Mouse (Mus musculus) megakaryocyte-erythroid progenitor cell, adult 5-6 weeks (primary cell): Measurements from ENCODE around the gene Gm12184. TPM values are rescaled to one million over a fixed set of nuclear protein-coding genes. Genes with fewer than 3 reads are reported as not detected.
A peak's percentile ranks its signal among the peaks of the same experiment; 100 is the strongest.

ENCODE experiments used
- ATAC-seq: replicated peaks from 2 replicates; pipeline ENCODE4 v1.8.0; 2016; ENCODE audit warnings: mild to moderate bottlenecking, inconsistent platforms; ENCODE audit not compliant: severe bottlenecking, poor library complexity, low FRiP score, low TSS enrichment
- total RNA-seq, 2 experiments: library from RNA; stranded (forward) in 1 of 2; stranded (reverse) in 1 of 2; fragments of 200-1000, 215-1000 nt in 1 of 2; fragments of >200 nt in 1 of 2; fragmentation: Nextera tagmentation in 1 of 2; gene quantifications; 2 replicates each; pipeline ENCODE4 v1.2.3; 2014 to 2017

Gm12184 gene
- total RNA-seq, 2 experiments from 2014 or later: 6.7 to 10.6 TPM

DNA sequence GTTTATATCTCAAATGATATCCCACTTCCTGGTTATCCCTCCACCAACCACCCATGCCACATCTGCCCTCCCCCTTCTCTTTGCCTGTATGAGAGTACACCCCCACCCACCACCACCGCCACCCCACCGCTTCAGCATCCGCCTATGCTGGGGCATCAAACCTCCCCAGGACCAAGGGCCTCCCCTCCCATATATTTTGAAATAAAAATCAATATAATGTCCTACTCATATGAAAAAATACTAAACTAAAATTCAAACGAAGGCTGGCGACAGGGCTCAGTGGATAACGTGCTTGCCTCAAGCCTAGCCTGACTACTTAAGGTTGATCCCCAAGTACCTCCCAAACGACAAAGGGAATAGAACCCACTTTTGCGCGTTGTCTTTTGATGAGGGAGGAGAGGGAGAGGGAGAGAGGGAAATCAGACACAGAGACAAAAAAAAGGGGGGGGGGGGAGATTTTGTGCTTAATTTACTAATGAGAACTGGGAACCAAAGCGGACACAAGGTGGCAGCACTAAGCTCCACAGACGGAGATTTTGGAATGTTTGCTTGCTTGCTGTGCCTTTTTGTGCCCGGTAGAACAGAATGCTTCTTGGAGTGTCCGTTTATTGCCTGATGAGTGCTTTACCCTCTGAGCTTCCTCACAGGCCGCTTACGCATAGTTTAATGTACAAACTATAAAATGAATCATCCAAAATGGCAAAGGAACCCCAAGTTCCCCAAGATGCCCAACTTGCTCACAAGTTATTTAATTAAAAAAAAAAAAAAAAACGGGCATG is 38.0 kb downstream of the Gm12184 start:
- peak; percentile 42 for ATAC-seq

DNA sequence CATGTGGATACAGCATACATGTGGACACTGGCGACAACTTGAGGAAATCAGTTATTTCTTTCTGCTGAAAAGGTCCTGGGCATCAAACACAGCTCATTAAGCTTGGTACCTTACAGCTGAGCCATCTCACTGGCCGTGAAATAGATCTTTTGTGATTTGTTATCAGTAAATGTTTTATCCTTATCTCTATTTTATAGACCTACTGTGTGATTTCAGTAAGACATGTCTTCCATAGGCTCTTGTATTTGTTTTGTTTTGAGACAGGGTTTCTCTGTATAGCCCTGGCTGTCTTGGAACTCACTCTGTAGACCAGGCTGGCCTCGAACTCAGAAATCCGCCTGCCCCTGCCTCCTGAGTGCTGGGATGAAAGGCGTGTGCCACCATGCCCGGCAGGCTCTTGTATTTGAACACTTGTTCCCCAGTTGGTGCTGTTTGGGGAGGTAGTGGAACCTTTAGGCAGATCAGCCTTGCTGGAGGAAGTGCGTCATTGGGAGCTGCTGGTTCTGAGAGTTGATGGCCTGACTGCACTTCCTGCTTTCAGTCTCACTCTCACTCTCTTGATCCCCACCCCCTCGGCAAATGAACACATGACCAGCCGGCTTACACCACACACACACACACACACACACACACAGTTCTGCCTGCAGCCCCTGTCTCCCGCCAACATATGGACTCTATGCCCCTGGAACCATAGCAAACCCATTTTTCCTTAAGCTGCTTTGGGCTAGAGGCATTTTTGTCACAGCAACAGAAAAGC is 38.8 kb downstream of the Gm12184 start:
- ATAC-seq: peak; percentile 83

DNA sequence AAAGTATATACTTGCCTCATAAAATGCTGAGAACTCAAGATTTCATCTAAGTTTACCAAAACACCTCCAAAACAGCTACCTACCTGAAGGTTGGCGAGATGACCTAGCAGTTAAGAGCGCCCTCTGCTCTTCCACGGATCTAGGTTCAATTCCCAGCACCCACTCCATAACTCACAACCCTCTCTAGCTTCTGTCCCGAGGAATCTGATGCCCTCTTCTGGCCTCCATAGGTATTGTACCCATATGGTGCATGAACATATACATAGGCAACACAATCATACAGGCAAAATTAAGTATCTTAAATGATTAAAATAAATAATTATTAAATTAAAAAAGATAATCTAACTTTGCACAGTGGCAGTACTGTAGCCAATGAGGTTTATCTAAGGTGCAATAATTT is 44.2 kb downstream of the Gm12184 start:
- ATAC-seq: 0 out of 2 replicates have a peak, but pooled peaks have one; percentile 45

DNA sequence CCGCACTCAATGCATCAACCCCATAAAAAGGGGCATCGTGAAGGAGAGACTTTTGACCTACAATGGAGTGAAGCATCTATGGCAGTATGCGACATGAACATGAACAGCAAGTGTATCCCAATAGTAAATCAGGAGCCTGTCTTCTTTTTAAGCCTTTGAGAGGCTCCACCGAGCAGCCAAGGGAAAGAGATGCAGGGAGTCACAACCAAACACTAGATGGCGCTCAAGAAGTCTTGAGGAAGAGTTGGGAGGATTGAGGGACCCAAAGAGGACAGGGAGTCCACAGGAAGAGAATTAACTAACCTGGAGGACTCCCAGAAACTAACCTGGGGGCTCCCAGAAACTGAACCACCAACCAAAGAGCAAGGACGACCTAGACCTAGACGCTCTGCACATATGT is 47.0 kb downstream of the Gm12184 start:
- peak; percentile 54; the same call in 1 of the 2 replicates for ATAC-seq

DNA sequence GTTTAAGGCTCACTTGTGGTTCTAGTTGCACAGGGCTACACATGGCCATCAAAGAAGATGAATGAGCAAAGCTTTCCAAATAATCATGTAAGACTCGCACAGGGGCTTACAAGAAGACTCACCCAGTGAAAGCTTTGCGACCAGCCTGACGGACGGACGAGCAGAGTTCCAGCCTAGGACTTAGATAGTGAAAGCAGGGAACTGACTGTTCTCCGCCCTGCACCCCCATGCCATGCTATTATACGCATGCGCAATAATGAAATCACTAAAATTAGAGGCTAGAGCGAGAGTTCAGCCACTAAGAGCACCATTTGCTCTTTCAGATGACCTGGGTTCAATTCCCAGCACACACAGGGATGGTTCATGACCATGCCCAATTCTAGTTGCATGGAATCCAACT is 49.2 kb downstream of the Gm12184 start:
- no peak for ATAC-seq

DNA sequence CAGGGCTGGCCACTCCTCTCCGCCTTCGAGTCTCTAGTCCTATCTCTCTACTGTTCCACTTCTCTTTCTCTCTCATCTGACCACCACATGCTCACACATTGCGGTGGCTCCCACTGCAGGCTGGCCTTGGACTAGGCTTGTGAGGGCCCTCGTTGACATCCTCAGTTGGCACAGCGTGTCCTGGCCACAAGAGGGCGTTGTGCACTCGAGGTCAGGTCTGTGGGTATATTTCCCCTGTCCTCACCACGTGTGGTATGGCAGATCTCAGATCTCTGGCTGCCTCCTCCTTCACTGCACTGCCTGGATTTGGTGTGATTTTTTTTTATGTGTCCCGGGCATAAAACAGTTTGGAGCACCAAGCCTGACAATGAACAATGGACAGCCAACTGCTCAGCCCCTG is 49.8 kb downstream of the Gm12184 start:
- ATAC-seq: peak; percentile 54; the same call in 1 of the 2 replicates

DNA sequence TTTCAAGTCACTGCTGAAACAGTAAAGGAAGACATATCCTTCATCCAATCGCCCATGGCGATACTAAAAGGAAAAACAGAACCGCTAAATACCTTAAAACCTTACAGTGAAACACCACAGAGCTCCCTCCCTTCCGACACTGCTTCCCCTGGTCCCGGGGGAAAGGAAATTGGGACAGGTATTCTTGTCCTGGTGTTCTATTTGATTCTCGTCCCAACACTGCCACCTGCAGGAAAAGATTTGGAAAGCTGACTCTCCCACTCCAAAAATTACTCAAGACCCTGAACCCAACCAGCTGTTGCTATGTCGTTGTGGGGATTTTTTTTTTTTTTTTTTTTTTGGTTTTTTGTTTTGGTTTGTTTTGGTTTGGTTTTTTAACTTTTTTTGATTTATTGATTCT is 51.0 kb downstream of the Gm12184 start:
- 0 out of 2 replicates have a peak, but pooled peaks have one; percentile 13 for ATAC-seq

Other genes with a start within 250 kb of the Gm12184 start
- 2,653 and 3,048 TPM in 2 replicates for gene Rack1, start 26.3 kb downstream of the Gm12184 start, total RNA-seq (2014; fragmentation: Nextera tagmentation)
- 1,625 and 1,902 TPM in 2 replicates for gene Rack1, start 26.3 kb downstream of the Gm12184 start, total RNA-seq (2017)
- gene Trim41, start 9.3 kb downstream of the Gm12184 start, total RNA-seq (2014; fragmentation: Nextera tagmentation): 16.0 and 19.8 TPM in 2 replicates
- 18.6 and 64.6 TPM in 2 replicates for gene Trim41, start 9.3 kb downstream of the Gm12184 start, total RNA-seq (2017)
- gene Trim7, start 515 bp downstream of the Gm12184 start, total RNA-seq (2014; fragmentation: Nextera tagmentation): 0.84 TPM in 1 of 2 replicates, not detected in the other
- 0.75 and 0.80 TPM in 2 replicates for gene Trim7, start 515 bp downstream of the Gm12184 start, total RNA-seq (2017)
- 37.4 and 43.3 TPM in 2 replicates for gene Irgm1, start 45.0 kb upstream of the Gm12184 start, total RNA-seq (2014; fragmentation: Nextera tagmentation)
- gene Irgm1, start 45.0 kb upstream of the Gm12184 start, total RNA-seq (2017): 53.9 and 61.5 TPM in 2 replicates
- not detected in 2 replicates for gene Gm5431, start 75.6 kb upstream of the Gm12184 start, total RNA-seq (2014; fragmentation: Nextera tagmentation)
- gene Gm5431, start 75.6 kb upstream of the Gm12184 start, total RNA-seq (2017): not detected in 2 replicates
- gene Psme2b, start 119.5 kb upstream of the Gm12184 start, total RNA-seq (2014; fragmentation: Nextera tagmentation): 4.3 and 12.2 TPM in 2 replicates
- 23.3 and 33.0 TPM in 2 replicates for gene Psme2b, start 119.5 kb upstream of the Gm12184 start, total RNA-seq (2017)
- gene Olfr56, start 152.2 kb upstream of the Gm12184 start, total RNA-seq (2014; fragmentation: Nextera tagmentation): 0.25 and 0.70 TPM in 2 replicates
- gene Olfr56, start 152.2 kb upstream of the Gm12184 start, total RNA-seq (2017): 0.38 and 2.4 TPM in 2 replicates
- gene 9930111J21Rik1, start 152.7 kb upstream of the Gm12184 start, total RNA-seq (2014; fragmentation: Nextera tagmentation): 0.33 and 1.4 TPM in 2 replicates
- 1.7 TPM in 1 of 2 replicates, not detected in the other for gene 9930111J21Rik1, start 152.7 kb upstream of the Gm12184 start, total RNA-seq (2017)
- gene Gm12185, start 165.6 kb upstream of the Gm12184 start, total RNA-seq (2014; fragmentation: Nextera tagmentation): 0.04 TPM in 1 of 2 replicates, not detected in the other
- 26.5 and 30.5 TPM in 2 replicates for gene Gm12185, start 165.6 kb upstream of the Gm12184 start, total RNA-seq (2017)
- 0.17 and 0.81 TPM in 2 replicates for gene Tgtp1, start 167.5 kb upstream of the Gm12184 start, total RNA-seq (2014; fragmentation: Nextera tagmentation)
- gene Tgtp1, start 167.5 kb upstream of the Gm12184 start, total RNA-seq (2017): 5.9 and 15.5 TPM in 2 replicates
- gene 9930111J21Rik2, start 224.6 kb upstream of the Gm12184 start, total RNA-seq (2014; fragmentation: Nextera tagmentation): 1.5 and 3.2 TPM in 2 replicates
- gene 9930111J21Rik2, start 224.6 kb upstream of the Gm12184 start, total RNA-seq (2017): 3.8 and 4.5 TPM in 2 replicates
- 29.8 and 46.3 TPM in 2 replicates for gene Tgtp2, start 237.6 kb upstream of the Gm12184 start, total RNA-seq (2014; fragmentation: Nextera tagmentation)
- 234 and 352 TPM in 2 replicates for gene Tgtp2, start 237.6 kb upstream of the Gm12184 start, total RNA-seq (2017)
- 28.1 and 33.1 TPM in 2 replicates for gene Ifi47, start 249.9 kb upstream of the Gm12184 start, total RNA-seq (2014; fragmentation: Nextera tagmentation)
- 31.3 and 32.6 TPM in 2 replicates for gene Ifi47, start 249.9 kb upstream of the Gm12184 start, total RNA-seq (2017)